14 mouse cellular contexts compared by ENCODE assay signal in genomic region chr2:121440834-121441605, GRCm38 (mm10). TPM values are rescaled to one million over a fixed set of nuclear protein-coding genes. Genes with fewer than 3 reads are reported as not detected.
"Had no signal": no experiment of that assay in that cellular context is flagged by ENCODE, and none has a peak within 500 bp of the region (broad histone marks: within the 10 kb centered on the region; RNA-seq: fewer than 3 reads in every experiment).

No protein-coding gene starts in this region.

- ATAC-seq: midbrain, embryonic 13.5 days had no signal

- H3K4me3 ChIP-seq: layer of hippocampus, adult 2 months; myocyte had no signal

- H3K9me3 ChIP-seq: intestine, embryonic 15.5 days; limb, embryonic 15.5 days; midbrain, embryonic 13.5 days; neural tube, embryonic 15.5 days had no signal

- H3K27ac ChIP-seq: intestine, embryonic 15.5 days; kidney, postnatal 0 days; layer of hippocampus, adult 2 months; limb, embryonic 15.5 days; midbrain, embryonic 13.5 days; neural tube, embryonic 15.5 days had no signal

- DNase-seq: kidney, adult 18-20 months; lung, adult 2 months; right cerebral cortex, adult 18-20 months; right cerebral cortex, postnatal 25 days; thymus, adult 2 months; thymus, postnatal 25 days had no signal

- H3K9ac ChIP-seq: midbrain, embryonic 13.5 days; neural tube, embryonic 15.5 days had no signal

RNA-seq across cellular contexts. Expression of gene Ell3, which starts 3.1 kb away (rescaled TPM):
- total RNA-seq: layer of hippocampus, adult 2 months; layer of hippocampus, postnatal 10 days had no signal
